Mouse (Mus musculus): Measurements from ENCODE around the gene Lyar. TPM values are rescaled to one million over a fixed set of nuclear protein-coding genes. Genes with fewer than 3 reads are reported as not detected.

Lyar gene
- total RNA-seq, 2 experiments from 2014 or later: 15.5 to 17.4 TPM

- DNase-seq: no peak
These were observed 35.4 kb downstream of the Lyar start for GRCm38 (mm10) chr5:38255644-38256043.

- DNase-seq: no peak
These were observed 36.3 kb downstream of the Lyar start for GRCm38 (mm10) chr5:38256551-38256950.

- no peak for DNase-seq
These were observed 37.9 kb downstream of the Lyar start for GRCm38 (mm10) chr5:38258034-38258772.

- no peak for DNase-seq
These were observed 38.5 kb downstream of the Lyar start for GRCm38 (mm10) chr5:38258773-38259146.

- no peak for DNase-seq
These were observed 39.3 kb downstream of the Lyar start for GRCm38 (mm10) chr5:38259455-38260106.

GRCm38 (mm10) chr5:38260107-38260682, 39.9 kb downstream of the Lyar start, which contains the start of gene Tmem128:
Gene Tmem128, plus strand, starts transcription at chr5:38260185.
- DNase-seq: peak; percentile 40

GRCm38 (mm10) chr5:38270942-38271341, 50.7 kb downstream of the Lyar start:
- DNase-seq: no peak

GRCm38 (mm10) chr5:38273831-38274230, 53.6 kb downstream of the Lyar start:
- DNase-seq: no peak

- no peak for DNase-seq
These were observed 55.5 kb downstream of the Lyar start, which contains the start of gene Otop1 for GRCm38 (mm10) chr5:38275771-38276170. Gene Otop1, plus strand, starts transcription at chr5:38275972.

GRCm38 (mm10) chr5:38276451-38276850, 56.2 kb downstream of the Lyar start:
- no peak for DNase-seq

- DNase-seq: no peak
These were observed 57.0 kb downstream of the Lyar start for GRCm38 (mm10) chr5:38277098-38277866.

- no peak for DNase-seq
These were observed 57.8 kb downstream of the Lyar start for GRCm38 (mm10) chr5:38277936-38278600.

- no peak for DNase-seq
These were observed 59.8 kb downstream of the Lyar start for GRCm38 (mm10) chr5:38280075-38280474.

Other genes with a start within 250 kb of the Lyar start
- gene Stx18, start 181.7 kb upstream of the Lyar start, total RNA-seq (2021): 10 to 100 TPM; 14.5 to 15.8 TPM
- gene Nsg1, start 60.6 kb upstream of the Lyar start, total RNA-seq (2021): 1 to 10 TPM; 3.2 TPM
- gene Zbtb49, start within 50 bp of the Lyar start, total RNA-seq (2021): 1 to 10 TPM; 2.4 to 2.6 TPM
- 1 to 10 TPM; 6.1 to 8.1 TPM for gene Tmem128, start 39.7 kb downstream of the Lyar start, total RNA-seq (2021)
- under 1 TPM; 0.36 to 0.38 TPM for gene Otop1, start 55.5 kb downstream of the Lyar start, total RNA-seq (2021)
- gene Drd5, start 98.9 kb downstream of the Lyar start, total RNA-seq (2021): not detected